Mouse (Mus musculus): ENCODE data around the gene Uck2. TPM values are rescaled to one million over a fixed set of nuclear protein-coding genes. Genes with fewer than 3 reads are reported as not detected.

Gene Uck2
- polyA plus RNA-seq, 1 experiment from 2014 or later = 10.8 TPM

DNA sequence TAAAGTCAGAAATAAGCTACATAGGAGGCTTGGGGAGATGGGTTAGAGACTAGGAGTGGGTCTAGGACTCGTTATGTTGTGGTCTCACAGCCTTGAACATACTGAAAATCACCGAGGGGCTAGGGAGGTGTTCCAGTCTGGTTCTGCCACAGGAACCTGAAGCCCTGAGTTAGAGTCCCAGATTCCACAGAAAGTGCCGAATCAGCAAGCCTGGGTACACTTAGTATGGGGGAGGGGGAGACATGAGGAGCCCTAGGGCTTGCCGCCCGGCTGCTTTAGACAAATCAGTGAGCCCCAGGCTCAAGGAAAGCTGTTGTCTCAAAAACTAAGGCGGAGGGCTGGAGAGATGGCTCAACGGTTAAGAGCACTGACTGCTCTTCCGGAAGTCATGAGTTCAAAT, 6.5 kb upstream of the Uck2 start:
- no peak for TF ChIP-seq CTCF (IDR thresholded peaks at IDR 0.05; ENCODE audit: low read depth)
- no peak for ATAC-seq
- Histone ChIP-seq H3K9me3 (ENCODE audit: control insufficient read depth) (no peaks in the 10 kb centered on the region), H3K9ac (ENCODE audit: low read depth, low read length) (no peak overlapping the region), H3K27me3 (replicated peaks; ENCODE audit: control insufficient read depth, insufficient read depth, low read length) (peaks cover 24% of the 10 kb centered on the region), H3K36me3 (ENCODE audit: control insufficient read depth, insufficient read depth) (no peaks in the 10 kb centered on the region), H3K4me1 (replicated peaks; ENCODE audit: control insufficient read depth, insufficient read depth, low read length) (no peaks in the 10 kb centered on the region), H3K27ac (ENCODE audit: low read depth, low read length) (no peak overlapping the region), H3K4me3 (ENCODE audit: low read depth, low read length) (no peak overlapping the region), H3K4me2 (replicated peaks; ENCODE audit: low read depth) (no peak overlapping the region)
- 85% methylated on average over 8 of the region's 8 CpGs for WGBS

DNA sequence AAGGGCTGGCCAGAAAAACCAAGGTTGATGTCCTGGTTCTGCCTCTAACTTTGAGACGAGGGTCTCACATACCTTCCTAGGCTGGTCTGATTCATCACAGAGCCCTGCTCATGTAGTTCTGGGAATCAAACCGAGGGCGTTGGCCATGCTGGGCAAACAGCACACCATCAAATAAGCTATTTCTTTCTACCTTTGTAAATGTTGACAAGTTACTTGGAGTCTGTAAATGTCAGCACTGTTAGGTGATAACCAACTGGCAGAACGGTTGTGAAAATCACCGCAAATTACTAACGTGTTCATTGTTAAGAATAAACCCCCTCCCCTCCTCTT, 5.1 kb upstream of the Uck2 start:
- H3K4me1 ChIP-seq (replicated peaks; ENCODE audit: control insufficient read depth, insufficient read depth, low read length) = no peaks in the 10 kb centered on the region
- no peak overlapping the region for H3K27ac ChIP-seq (ENCODE audit: low read depth, low read length)
- WGBS = 14% methylated on average over 6 of the region's 6 CpGs
- no peak for TF ChIP-seq CTCF (IDR thresholded peaks at IDR 0.05; ENCODE audit: low read depth)
- no peak overlapping the region for H3K4me2 ChIP-seq (replicated peaks; ENCODE audit: low read depth)
- ATAC-seq = no peak
- H3K27me3 ChIP-seq (replicated peaks; ENCODE audit: control insufficient read depth, insufficient read depth, low read length) = peaks cover 27% of the 10 kb centered on the region
- no peaks in the 10 kb centered on the region for H3K36me3 ChIP-seq (ENCODE audit: control insufficient read depth, insufficient read depth)
- H3K9me3 ChIP-seq (ENCODE audit: control insufficient read depth) = no peaks in the 10 kb centered on the region
- H3K4me3 ChIP-seq (ENCODE audit: low read depth, low read length) = no peak overlapping the region
- no peak overlapping the region for H3K9ac ChIP-seq (ENCODE audit: low read depth, low read length)

DNA sequence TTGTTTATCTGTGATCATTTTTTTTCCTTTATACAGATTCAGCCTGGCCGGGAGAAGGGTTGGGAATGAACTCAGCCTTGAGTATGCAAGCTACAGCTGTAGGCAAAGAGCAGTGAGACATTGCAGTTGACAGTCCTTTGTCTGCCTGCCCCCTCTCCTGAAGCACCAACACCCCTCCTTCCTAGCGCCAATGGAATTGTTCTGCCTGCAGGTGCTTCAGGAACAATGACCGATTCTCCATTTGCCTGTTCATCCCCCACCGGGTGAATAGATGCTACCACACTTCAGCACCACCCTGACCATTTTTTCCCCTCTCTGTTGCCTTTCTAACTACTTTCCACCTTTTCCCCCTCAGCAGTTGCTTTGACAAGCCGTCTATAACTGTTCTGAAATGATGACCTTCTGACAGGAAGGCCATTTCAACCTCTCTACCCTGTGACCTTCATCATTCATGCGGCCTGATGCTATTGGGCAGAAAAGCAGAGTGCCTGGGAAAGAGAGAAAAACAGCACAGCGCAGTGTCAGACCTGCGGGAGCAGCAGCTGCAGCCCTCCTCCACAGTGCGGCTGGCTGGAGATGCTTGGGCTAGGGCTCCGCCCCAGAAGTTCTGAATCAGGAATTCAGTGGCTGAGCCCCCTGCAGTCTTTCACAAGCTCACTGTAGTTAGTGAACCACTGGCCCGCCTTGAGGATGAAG, 4.6 kb upstream of the Uck2 start:
- ATAC-seq = no peak
- Histone ChIP-seq H3K9ac (ENCODE audit: low read depth, low read length) (no peak overlapping the region), H3K27me3 (replicated peaks; ENCODE audit: control insufficient read depth, insufficient read depth, low read length) (peaks cover 27% of the 10 kb centered on the region), H3K4me1 (replicated peaks; ENCODE audit: control insufficient read depth, insufficient read depth, low read length) (no peaks in the 10 kb centered on the region), H3K4me2 (replicated peaks; ENCODE audit: low read depth) (no peak overlapping the region), H3K9me3 (ENCODE audit: control insufficient read depth) (no peaks in the 10 kb centered on the region), H3K4me3 (ENCODE audit: low read depth, low read length) (no peak overlapping the region), H3K27ac (ENCODE audit: low read depth, low read length) (no peak overlapping the region), H3K36me3 (ENCODE audit: control insufficient read depth, insufficient read depth) (no peaks in the 10 kb centered on the region)
- no peak for TF ChIP-seq CTCF (IDR thresholded peaks at IDR 0.05; ENCODE audit: low read depth)
- WGBS = 12% methylated on average over 11 of the region's 11 CpGs

DNA sequence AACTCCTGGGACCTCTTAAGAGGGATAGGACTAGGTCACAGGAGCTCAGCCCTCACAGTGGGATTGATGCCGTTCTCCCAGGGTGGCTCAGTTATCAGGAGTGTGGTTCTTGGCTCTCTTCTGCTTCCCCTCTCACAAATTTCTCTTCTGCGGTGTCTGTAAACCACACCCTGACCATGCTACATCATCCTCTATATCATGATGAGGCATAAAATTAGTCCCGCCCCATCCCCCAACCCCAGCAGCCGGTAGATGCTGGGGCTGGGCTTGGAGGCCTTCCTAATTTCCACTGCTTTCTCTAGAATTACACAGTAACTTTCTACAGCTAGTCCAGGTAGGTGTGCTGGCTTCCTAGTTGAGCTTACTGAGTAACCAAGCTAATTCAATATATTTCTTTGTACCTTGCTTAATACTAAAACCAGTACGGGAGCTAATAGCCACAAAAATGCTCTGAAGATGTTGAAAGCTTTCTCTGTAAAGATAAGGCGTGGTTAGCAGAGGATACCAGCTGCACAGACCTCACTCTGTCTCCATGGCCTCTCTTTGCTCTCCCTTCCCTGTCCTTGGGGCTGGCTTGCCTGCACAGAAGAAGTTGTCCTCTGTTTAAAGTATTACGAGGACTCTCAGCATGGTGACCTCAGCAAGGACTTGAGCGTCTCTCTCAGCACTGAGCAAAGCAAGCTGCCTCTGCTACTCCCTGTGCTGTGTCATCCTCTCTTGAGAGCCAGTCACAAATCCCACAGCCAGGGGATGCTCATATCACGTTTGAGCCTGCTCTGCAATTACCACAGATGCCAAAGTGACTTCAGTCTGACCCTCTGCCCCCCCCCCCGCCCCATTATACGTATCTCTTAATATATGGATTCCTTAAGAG, 3.8 kb upstream of the Uck2 start:
- H3K27ac ChIP-seq (ENCODE audit: low read depth, low read length) = no peak overlapping the region
- no peak overlapping the region for H3K9ac ChIP-seq (ENCODE audit: low read depth, low read length)
- 34% methylated on average over 11 of the region's 11 CpGs for WGBS
- H3K36me3 ChIP-seq (ENCODE audit: control insufficient read depth, insufficient read depth) = no peaks in the 10 kb centered on the region
- no peak overlapping the region for H3K4me2 ChIP-seq (replicated peaks; ENCODE audit: low read depth)
- no peaks in the 10 kb centered on the region for H3K4me1 ChIP-seq (replicated peaks; ENCODE audit: control insufficient read depth, insufficient read depth, low read length)
- no peak overlapping the region for H3K4me3 ChIP-seq (ENCODE audit: low read depth, low read length)
- no peaks in the 10 kb centered on the region for H3K9me3 ChIP-seq (ENCODE audit: control insufficient read depth)
- H3K27me3 ChIP-seq (replicated peaks; ENCODE audit: control insufficient read depth, insufficient read depth, low read length) = peaks cover 33% of the 10 kb centered on the region
- ATAC-seq = no peak
- peak; percentile 16; the same call in 1 of the 2 replicates for TF ChIP-seq CTCF (IDR thresholded peaks at IDR 0.05; ENCODE audit: low read depth)

DNA sequence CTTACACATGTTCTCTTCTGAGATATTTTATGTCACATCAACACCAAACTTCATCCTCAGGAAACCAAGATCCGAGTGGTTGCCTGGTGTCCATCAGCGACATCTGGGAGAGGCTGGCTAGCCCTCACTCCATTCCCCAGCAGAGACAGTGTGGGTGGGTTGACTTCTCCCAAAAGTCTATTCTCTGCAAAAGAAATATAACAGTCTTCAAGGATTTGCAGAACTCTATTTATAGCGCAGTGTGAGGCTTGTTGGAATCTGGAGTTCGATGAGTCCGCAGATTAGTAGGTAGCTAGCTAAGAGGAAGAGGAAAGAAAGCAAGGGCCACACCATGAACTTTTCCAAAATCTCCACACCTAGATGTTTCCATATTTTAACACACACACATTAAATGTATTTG, 2.0 kb upstream of the Uck2 start:
- 79% methylated on average over 5 of the region's 5 CpGs for WGBS
- Histone ChIP-seq H3K27ac (ENCODE audit: low read depth, low read length) (no peak overlapping the region), H3K9me3 (ENCODE audit: control insufficient read depth) (no peaks in the 10 kb centered on the region), H3K36me3 (ENCODE audit: control insufficient read depth, insufficient read depth) (no peaks in the 10 kb centered on the region), H3K9ac (ENCODE audit: low read depth, low read length) (no peak overlapping the region), H3K4me2 (replicated peaks; ENCODE audit: low read depth) (no peak overlapping the region), H3K4me1 (replicated peaks; ENCODE audit: control insufficient read depth, insufficient read depth, low read length) (no peaks in the 10 kb centered on the region), H3K4me3 (ENCODE audit: low read depth, low read length) (no peak overlapping the region), H3K27me3 (replicated peaks; ENCODE audit: control insufficient read depth, insufficient read depth, low read length) (peaks cover 35% of the 10 kb centered on the region)
- ATAC-seq = no peak
- no peak for TF ChIP-seq CTCF (IDR thresholded peaks at IDR 0.05; ENCODE audit: low read depth)

DNA sequence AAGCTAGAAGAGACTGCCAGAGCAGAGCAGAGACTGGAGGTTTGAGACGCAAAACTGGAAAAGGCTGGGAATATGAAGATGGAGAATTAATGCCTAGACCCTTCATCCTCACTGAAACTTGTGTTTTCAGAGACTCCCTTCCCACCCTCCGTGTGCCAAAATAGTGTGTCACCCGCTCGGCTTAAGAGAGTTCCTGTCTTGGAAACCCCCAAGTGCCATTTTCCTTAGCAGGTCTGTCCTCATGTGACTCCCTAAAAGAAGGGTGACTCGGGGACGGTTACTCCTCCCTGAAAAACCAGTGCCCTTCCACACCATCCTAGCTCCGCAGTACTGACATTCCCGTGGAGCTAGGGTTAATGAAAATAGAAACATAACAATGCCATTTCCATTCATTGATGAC, 236 bp upstream of the Uck2 start:
- ATAC-seq = no peak
- H3K27ac ChIP-seq (ENCODE audit: low read depth, low read length) = no peak overlapping the region
- 2% methylated on average over 8 of the region's 8 CpGs for WGBS
- no peaks in the 10 kb centered on the region for H3K4me1 ChIP-seq (replicated peaks; ENCODE audit: control insufficient read depth, insufficient read depth, low read length)
- TF ChIP-seq CTCF (IDR thresholded peaks at IDR 0.05; ENCODE audit: low read depth) = no peak
- no peak overlapping the region for H3K9ac ChIP-seq (ENCODE audit: low read depth, low read length)
- no peaks in the 10 kb centered on the region for H3K9me3 ChIP-seq (ENCODE audit: control insufficient read depth)
- H3K4me2 ChIP-seq (replicated peaks; ENCODE audit: low read depth) = peak overlapping the region; percentile 93
- H3K4me3 ChIP-seq (ENCODE audit: low read depth, low read length) = peak overlapping the region; percentile 67
- H3K36me3 ChIP-seq (ENCODE audit: control insufficient read depth, insufficient read depth) = no peaks in the 10 kb centered on the region
- H3K27me3 ChIP-seq (replicated peaks; ENCODE audit: control insufficient read depth, insufficient read depth, low read length) = peaks cover 37% of the 10 kb centered on the region

Measured in intestine, postnatal 0 days (tissue).